Mouse (Mus musculus) liver, adult 2 months (tissue): ENCODE results near the gene Zdhhc22.

ENCODE experiments used
- CTCF ChIP-seq: fragments of 200-500 bp; IDR thresholded peaks from 2 replicates; pipeline ENCODE4 v1.5.1; 2011; ENCODE audit warnings: low read depth, low read length, control low read depth
- POLR2A ChIP-seq: fragments of 200-500 bp; IDR thresholded peaks from 2 replicates; pipeline ENCODE4 v1.6.1; 2011; ENCODE audit warnings: low read length, control low read depth; ENCODE audit not compliant: insufficient read depth; ENCODE audit errors: extremely low read depth

DNA sequence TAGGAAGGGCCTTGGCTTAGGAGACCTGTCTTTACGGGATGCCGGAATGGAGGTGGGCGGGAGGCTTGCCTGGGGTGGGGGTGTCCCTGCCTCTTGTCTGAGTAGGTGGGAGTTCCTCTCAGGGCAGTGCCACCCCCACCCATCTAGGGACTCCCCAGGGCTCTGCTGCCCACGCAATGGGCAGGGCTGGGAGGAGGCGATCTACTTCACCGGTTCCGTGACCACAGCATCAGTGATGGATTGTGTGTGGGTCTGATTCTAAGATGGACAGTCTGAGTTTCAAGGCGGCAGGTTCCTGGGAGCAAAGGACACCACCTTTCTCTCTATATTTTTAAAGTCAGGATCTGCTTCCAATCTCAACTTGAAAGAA lies 36.6 kb upstream of the Zdhhc22 start:
- TF ChIP-seq CTCF (no peak), POLR2A (no peak)
